Mouse (Mus musculus): Measurements from ENCODE around the gene Iqub. TPM values are rescaled to one million over a fixed set of nuclear protein-coding genes. Genes with fewer than 3 reads are reported as not detected.

Iqub gene
- 0.80 and 1.5 TPM in 2 replicates for polyA plus RNA-seq (2015; fragmentation: Nextera tagmentation; extraction: Ambion mirVana)

DNA sequence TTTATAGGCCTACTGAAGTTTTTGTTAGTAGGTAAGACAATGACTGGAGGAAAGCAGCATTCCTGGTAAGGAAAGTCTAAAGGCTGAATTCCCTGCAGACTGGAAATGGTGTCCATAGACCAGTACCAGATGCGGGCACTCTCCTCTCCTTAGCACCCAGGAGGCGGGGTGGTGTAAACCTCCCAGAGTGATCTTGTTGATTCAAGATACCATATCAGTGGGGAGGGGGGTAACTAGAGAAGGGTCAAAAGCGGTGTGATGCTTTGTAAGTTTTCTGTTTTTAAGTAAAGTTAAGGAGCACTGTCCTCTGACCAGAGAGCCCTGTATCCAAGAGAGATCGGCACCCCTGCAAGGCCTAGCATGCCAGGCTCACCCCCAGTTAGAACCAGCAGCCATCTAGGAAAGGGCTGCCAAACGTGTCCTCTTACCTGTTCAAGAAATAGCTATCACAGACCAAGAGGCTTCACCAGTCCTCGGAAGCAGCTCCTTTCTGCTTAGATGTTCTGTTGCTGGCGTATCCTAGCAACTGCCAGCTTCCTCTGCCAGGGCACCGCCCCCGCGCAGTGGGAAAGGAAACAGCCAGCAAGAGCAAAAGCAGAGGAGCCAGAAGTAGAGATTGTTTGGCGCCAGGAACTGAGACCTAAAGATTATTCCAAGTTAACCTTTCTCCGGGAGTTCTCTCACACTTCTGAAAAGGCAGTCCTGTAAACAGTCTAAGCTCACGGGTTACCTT is at the start of gene Iqub:
TSS of gene Iqub (minus strand) at position 516 of the 733 bp plus-strand sequence.
- Histone ChIP-seq H3K36me3 (ENCODE audit: poor library complexity, severe bottlenecking) (peaks cover 20% of the 10 kb centered on the region), H3K4me1 (peaks cover 10% of the 10 kb centered on the region), H3K9ac (no peak within 1 kb of the TSS), H3K9me3 (replicated peaks) (no peaks in the 10 kb centered on the region), H3K27me3 (no peaks in the 10 kb centered on the region), H3K4me3 (no peak within 1 kb of the TSS), H3K27ac (no peak within 1 kb of the TSS), H3K4me2 (peak within 1 kb of the TSS; percentile 20)
- 20% methylated on average over 13 of the region's 13 CpGs for WGBS
- ATAC-seq = peak; percentile 93

DNA sequence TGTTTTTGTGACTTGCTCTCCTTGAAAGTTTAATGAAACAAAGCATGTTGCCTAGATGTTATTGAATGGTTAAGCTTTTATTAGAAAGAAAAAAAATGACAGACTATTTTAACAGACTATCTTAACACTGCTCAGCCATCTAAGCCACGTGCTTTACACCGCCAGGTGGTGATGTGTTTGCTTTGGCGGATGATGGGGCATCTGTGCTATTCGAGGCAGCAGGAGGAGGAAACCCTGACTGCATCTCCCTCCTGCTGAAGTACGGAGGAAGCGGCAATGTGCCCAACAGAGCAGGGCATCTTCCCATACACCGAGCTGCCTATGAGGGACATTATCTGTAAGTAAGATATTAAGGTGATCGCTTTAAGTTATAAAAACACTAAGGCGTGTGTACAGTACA is 49.2 kb upstream of the Iqub start:
- no peaks in the 10 kb centered on the region for H3K4me1 ChIP-seq
- no peak for ATAC-seq
- 81% methylated on average over 9 of the region's 9 CpGs for WGBS

GRCm38 (mm10) chr6:24555488-24555887 is 40.6 kb upstream of the Iqub start:
- no peaks in the 10 kb centered on the region for H3K36me3 ChIP-seq (ENCODE audit: poor library complexity, severe bottlenecking)
- no peaks in the 10 kb centered on the region for H3K9me3 ChIP-seq (replicated peaks)
- no peaks in the 10 kb centered on the region for H3K4me1 ChIP-seq
- H3K9ac ChIP-seq = no peak overlapping the region
- no peak overlapping the region for H3K27ac ChIP-seq
- no peak for ATAC-seq
- H3K27me3 ChIP-seq = no peaks in the 10 kb centered on the region
- no peak overlapping the region for H3K4me2 ChIP-seq
- H3K4me3 ChIP-seq = no peak overlapping the region
- 88% methylated on average over 2 of the region's 2 CpGs for WGBS

More for the DNA sequence above, 49.2 kb upstream of the Iqub start:
- H3K4me2 ChIP-seq = no peak overlapping the region
- no peaks in the 10 kb centered on the region for H3K36me3 ChIP-seq (ENCODE audit: poor library complexity, severe bottlenecking)
- H3K27me3 ChIP-seq = no peaks in the 10 kb centered on the region
- H3K9me3 ChIP-seq (replicated peaks) = no peaks in the 10 kb centered on the region
- no peak overlapping the region for H3K27ac ChIP-seq
- H3K4me3 ChIP-seq = no peak overlapping the region
- H3K9ac ChIP-seq = no peak overlapping the region

- H3K4me2 ChIP-seq = no peak overlapping the region
- H3K27ac ChIP-seq = no peak overlapping the region
- WGBS = 83% methylated on average over 11 of the region's 11 CpGs
- no peaks in the 10 kb centered on the region for H3K4me1 ChIP-seq
- no peaks in the 10 kb centered on the region for H3K9me3 ChIP-seq (replicated peaks)
- H3K4me3 ChIP-seq = no peak overlapping the region
- H3K27me3 ChIP-seq = no peaks in the 10 kb centered on the region
- no peaks in the 10 kb centered on the region for H3K36me3 ChIP-seq (ENCODE audit: poor library complexity, severe bottlenecking)
- no peak overlapping the region for H3K9ac ChIP-seq
- no peak for ATAC-seq
Measured at GRCm38 (mm10) chr6:24554427-24555086, 39.7 kb upstream of the Iqub start.

DNA sequence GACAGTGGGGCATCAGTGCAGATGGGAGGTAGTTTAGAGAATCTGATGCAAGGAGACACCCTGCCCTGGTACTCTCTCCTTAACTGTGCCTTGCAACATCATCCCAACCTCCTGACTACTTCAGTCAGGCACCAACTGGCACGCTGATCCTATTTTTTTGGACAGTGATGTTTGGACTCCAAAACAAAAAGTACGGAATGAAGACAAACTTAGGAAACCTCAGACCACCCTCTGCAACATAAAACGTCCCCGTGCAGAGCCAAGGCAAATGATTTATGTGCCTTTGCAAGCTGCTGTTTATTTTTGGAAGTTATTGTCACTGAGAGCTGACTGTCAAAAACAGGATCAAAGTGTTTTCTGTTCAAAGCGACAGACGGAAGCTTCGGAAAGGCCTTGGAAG is 37.2 kb upstream of the Iqub start:
- no peak for ATAC-seq
- WGBS = 87% methylated on average over 7 of the region's 7 CpGs
- H3K9me3 ChIP-seq (replicated peaks) = no peaks in the 10 kb centered on the region
- H3K4me1 ChIP-seq = no peaks in the 10 kb centered on the region
- H3K36me3 ChIP-seq (ENCODE audit: poor library complexity, severe bottlenecking) = no peaks in the 10 kb centered on the region
- no peak overlapping the region for H3K9ac ChIP-seq
- no peaks in the 10 kb centered on the region for H3K27me3 ChIP-seq
- no peak overlapping the region for H3K4me3 ChIP-seq
- no peak overlapping the region for H3K27ac ChIP-seq
- H3K4me2 ChIP-seq = no peak overlapping the region

DNA sequence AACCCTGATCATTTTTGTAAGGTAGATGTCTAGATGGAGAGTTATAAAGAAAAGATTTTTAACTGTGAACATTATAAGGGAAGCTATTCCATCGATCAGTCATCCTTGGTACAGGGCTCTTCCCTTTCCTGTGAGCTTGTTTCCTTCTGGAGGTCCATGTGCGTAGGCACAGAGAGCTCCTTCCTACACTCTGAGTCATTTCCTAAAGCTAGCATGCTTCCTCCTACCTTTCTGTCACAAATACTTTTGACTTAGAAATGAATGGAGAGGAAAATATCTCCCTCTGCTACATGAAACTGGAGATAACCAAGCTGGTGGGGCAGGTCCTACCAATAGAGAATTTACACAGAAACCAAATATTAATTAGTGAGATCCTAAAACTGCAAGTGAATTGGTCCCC is 34.9 kb upstream of the Iqub start:
- H3K27me3 ChIP-seq = no peaks in the 10 kb centered on the region
- H3K9me3 ChIP-seq (replicated peaks) = no peaks in the 10 kb centered on the region
- no peak for ATAC-seq
- H3K36me3 ChIP-seq (ENCODE audit: poor library complexity, severe bottlenecking) = no peaks in the 10 kb centered on the region
- H3K9ac ChIP-seq = no peak overlapping the region
- H3K4me1 ChIP-seq = no peaks in the 10 kb centered on the region
- 91% methylated on average over 2 of the region's 2 CpGs for WGBS
- H3K4me3 ChIP-seq = no peak overlapping the region
- no peak overlapping the region for H3K27ac ChIP-seq
- H3K4me2 ChIP-seq = no peak overlapping the region

DNA sequence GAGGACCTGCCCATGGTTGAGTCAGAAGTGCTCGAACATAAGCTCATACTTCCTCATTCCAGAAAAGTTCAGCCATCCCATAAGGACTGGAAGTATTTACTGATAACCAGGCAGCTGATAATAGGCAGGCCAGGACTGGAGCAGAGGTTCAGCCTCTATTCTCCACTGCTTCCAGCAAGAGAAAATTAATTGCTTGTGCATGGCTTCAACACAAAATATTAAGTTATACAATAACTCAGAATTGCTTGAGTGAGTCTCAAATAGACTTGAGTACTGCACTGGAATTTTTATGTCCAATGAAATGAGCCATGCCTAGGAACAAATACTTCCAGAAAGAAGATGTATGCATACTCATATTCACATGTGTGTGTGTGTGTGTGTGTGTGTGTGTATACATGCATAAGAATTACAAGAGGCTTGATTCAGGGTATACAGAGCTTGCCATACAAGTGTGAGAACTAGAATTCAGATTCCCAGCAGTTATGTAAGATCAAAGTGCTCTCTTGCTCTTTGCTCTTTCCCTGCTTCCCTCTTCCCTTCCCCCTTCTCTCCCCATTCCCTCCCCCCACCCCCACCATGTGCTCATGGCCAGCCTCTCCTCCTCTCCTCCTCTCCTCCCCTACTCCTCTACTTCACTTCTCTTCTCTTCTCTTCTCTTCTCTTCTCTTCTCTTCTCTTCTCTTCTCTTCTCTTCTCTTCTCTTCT is 32.0 kb upstream of the Iqub start:
- no peak overlapping the region for H3K4me2 ChIP-seq
- no peaks in the 10 kb centered on the region for H3K36me3 ChIP-seq (ENCODE audit: poor library complexity, severe bottlenecking)
- no peaks in the 10 kb centered on the region for H3K4me1 ChIP-seq
- no peak for ATAC-seq
- no peak overlapping the region for H3K4me3 ChIP-seq
- no peak overlapping the region for H3K27ac ChIP-seq
- no peak overlapping the region for H3K9ac ChIP-seq
- no peaks in the 10 kb centered on the region for H3K9me3 ChIP-seq (replicated peaks)
- 90% methylated on average over 1 of the region's 1 CpGs for WGBS
- H3K27me3 ChIP-seq = no peaks in the 10 kb centered on the region

- no peaks in the 10 kb centered on the region for H3K9me3 ChIP-seq (replicated peaks)
- no peaks in the 10 kb centered on the region for H3K36me3 ChIP-seq (ENCODE audit: poor library complexity, severe bottlenecking)
- H3K4me3 ChIP-seq = no peak overlapping the region
- no peak overlapping the region for H3K9ac ChIP-seq
- no peak overlapping the region for H3K27ac ChIP-seq
- no peaks in the 10 kb centered on the region for H3K4me1 ChIP-seq
- WGBS = 72% methylated on average over 6 of the region's 6 CpGs
- no peak overlapping the region for H3K4me2 ChIP-seq
- ATAC-seq = no peak
- no peaks in the 10 kb centered on the region for H3K27me3 ChIP-seq
Measured at GRCm38 (mm10) chr6:24543119-24543591, 28.3 kb upstream of the Iqub start.

DNA sequence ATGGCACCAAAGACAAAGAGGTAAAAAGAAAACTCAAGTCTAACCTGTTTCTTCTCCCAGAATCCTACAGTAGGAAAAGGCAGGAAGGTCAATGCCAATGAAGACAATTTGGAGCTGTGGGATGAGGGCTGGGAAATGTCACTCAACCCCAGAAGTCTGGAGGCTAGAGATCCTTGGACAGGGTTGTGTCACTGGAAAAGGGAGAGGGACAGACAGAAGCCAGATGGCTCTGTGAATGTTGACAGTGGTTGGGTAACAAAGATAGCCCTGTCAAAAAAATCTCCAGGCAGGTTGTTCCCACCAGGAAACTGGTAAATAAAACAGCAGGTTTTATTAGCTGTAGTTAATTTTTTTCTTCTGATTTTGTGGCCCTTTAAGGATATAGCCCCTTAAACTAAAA is 27.5 kb upstream of the Iqub start:
- Histone ChIP-seq H3K4me1 (no peaks in the 10 kb centered on the region), H3K27ac (no peak overlapping the region), H3K4me3 (no peak overlapping the region), H3K4me2 (no peak overlapping the region), H3K27me3 (no peaks in the 10 kb centered on the region), H3K9ac (no peak overlapping the region), H3K9me3 (replicated peaks) (no peaks in the 10 kb centered on the region), H3K36me3 (ENCODE audit: poor library complexity, severe bottlenecking) (no peaks in the 10 kb centered on the region)
- no peak for ATAC-seq

DNA sequence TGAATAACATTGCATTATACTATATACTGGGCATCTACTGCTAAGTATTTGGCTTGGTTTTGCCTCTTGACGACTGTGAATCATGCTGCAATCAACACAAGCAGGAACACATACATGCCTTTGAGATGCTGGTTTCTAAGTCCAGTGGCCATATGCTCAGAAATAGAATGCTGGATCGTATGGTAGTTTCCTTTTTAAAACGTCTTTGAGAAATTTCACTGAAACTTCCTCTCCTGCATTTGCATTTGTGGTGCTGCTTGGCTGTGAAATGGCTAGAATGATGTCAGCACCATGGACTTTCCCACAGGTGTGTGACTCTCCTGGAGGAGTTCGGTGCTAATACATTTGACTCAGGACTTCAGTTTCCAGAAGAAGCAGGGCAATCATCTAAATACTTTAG is 25.2 kb upstream of the Iqub start:
- no peak overlapping the region for H3K4me2 ChIP-seq
- 75% methylated on average over 4 of the region's 4 CpGs for WGBS
- no peak for ATAC-seq
- H3K36me3 ChIP-seq (ENCODE audit: poor library complexity, severe bottlenecking) = no peaks in the 10 kb centered on the region
- no peaks in the 10 kb centered on the region for H3K4me1 ChIP-seq
- no peak overlapping the region for H3K9ac ChIP-seq
- no peaks in the 10 kb centered on the region for H3K27me3 ChIP-seq
- no peaks in the 10 kb centered on the region for H3K9me3 ChIP-seq (replicated peaks)
- H3K4me3 ChIP-seq = no peak overlapping the region
- no peak overlapping the region for H3K27ac ChIP-seq

GRCm38 (mm10) chr6:24538435-24538834 is 23.6 kb upstream of the Iqub start:
- no peaks in the 10 kb centered on the region for H3K9me3 ChIP-seq (replicated peaks)

GRCm38 (mm10) chr6:24532804-24533203 is 17.9 kb upstream of the Iqub start:
- H3K4me3 ChIP-seq = no peak overlapping the region
- no peak overlapping the region for H3K9ac ChIP-seq
- no peak overlapping the region for H3K4me2 ChIP-seq
- no peak overlapping the region for H3K27ac ChIP-seq
- ATAC-seq = no peak
- H3K27me3 ChIP-seq = no peaks in the 10 kb centered on the region
- no peaks in the 10 kb centered on the region for H3K36me3 ChIP-seq (ENCODE audit: poor library complexity, severe bottlenecking)
- peaks cover 6% of the 10 kb centered on the region for H3K4me1 ChIP-seq
- 80% methylated on average over 3 of the region's 3 CpGs for WGBS
- H3K9me3 ChIP-seq (replicated peaks) = no peaks in the 10 kb centered on the region

More at GRCm38 (mm10) chr6:24538435-24538834, 23.6 kb upstream of the Iqub start:
- 85% methylated on average over 3 of the region's 3 CpGs for WGBS
- H3K4me1 ChIP-seq = no peaks in the 10 kb centered on the region
- ATAC-seq = peak; percentile 51; the same call in 1 of the 2 replicates
- no peak overlapping the region for H3K4me2 ChIP-seq
- H3K4me3 ChIP-seq = no peak overlapping the region
- no peak overlapping the region for H3K27ac ChIP-seq
- H3K27me3 ChIP-seq = no peaks in the 10 kb centered on the region
- H3K36me3 ChIP-seq (ENCODE audit: poor library complexity, severe bottlenecking) = no peaks in the 10 kb centered on the region
- no peak overlapping the region for H3K9ac ChIP-seq
